ENCODE assay signal across 9 mouse cellular contexts in genomic region chr3:79440976-79441491, GRCm38 (mm10).
DNase-seq lines count a peak whose midpoint lies in the region; ATAC-seq and TF ChIP-seq lines count a peak whose summit lies in the region.
"Had no signal": no experiment of that assay in that cellular context is flagged by ENCODE, and none has a peak within 500 bp of the region (broad histone marks: within the 10 kb centered on the region; RNA-seq: fewer than 3 reads in every experiment).

No protein-coding gene starts in this region.

- H3K4me1 ChIP-seq in forebrain, embryonic 12.5 days, result no peaks in the 10 kb centered on the region; the same call in 1 of the 2 replicates
- no peaks in the 10 kb centered on the region for H3K4me1 ChIP-seq in forebrain, embryonic 11.5 days (replicated peaks; ENCODE audit: control insufficient read depth, insufficient read depth, low read length)
- H3K4me1 ChIP-seq in lung, adult 2 months (ENCODE audit: control insufficient read depth, insufficient read depth, low read length), result no peaks in the 10 kb centered on the region
- H3K4me1 ChIP-seq in midbrain, embryonic 10.5 days, result 0 out of 2 replicates have a peak, but pooled peaks cover 3% of the 10 kb centered on the region
- H3K4me1 ChIP-seq: limb, embryonic 15.5 days had no signal

- H3K4me2 ChIP-seq in forebrain, embryonic 12.5 days, result no peak overlapping the region
- H3K4me2 ChIP-seq in forebrain, embryonic 11.5 days (ENCODE audit: low read depth, low read length, severe bottlenecking), result no peak overlapping the region
- H3K4me2 ChIP-seq: limb, embryonic 15.5 days had no signal

- H3K36me3 ChIP-seq in forebrain, embryonic 12.5 days (replicated peaks), result no peaks in the 10 kb centered on the region
- H3K36me3 ChIP-seq in forebrain, embryonic 11.5 days (ENCODE audit: control insufficient read depth, insufficient read depth, low read length), result no peaks in the 10 kb centered on the region; the same call in 1 of the 2 replicates
- no peaks in the 10 kb centered on the region for H3K36me3 ChIP-seq in midbrain, embryonic 10.5 days
- H3K36me3 ChIP-seq: limb, embryonic 15.5 days had no signal

- TF ChIP-seq POLR2A in lung, adult 2 months (IDR thresholded peaks at IDR 0.05; ENCODE audit: borderline replicate concordance, extremely low read depth, low read depth, low read length), result no peak

- no peak overlapping the region for H3K27ac ChIP-seq in forebrain, embryonic 12.5 days
- H3K27ac ChIP-seq in forebrain, embryonic 11.5 days (ENCODE audit: low read depth, low read length), result no peak overlapping the region
- H3K27ac ChIP-seq in midbrain, embryonic 10.5 days (replicated peaks), result no peak overlapping the region
- H3K27ac ChIP-seq: limb, embryonic 15.5 days had no signal

- no peak for TF ChIP-seq CTCF in lung, adult 2 months (IDR thresholded peaks at IDR 0.05; ENCODE audit: insufficient read depth, low read length)

- ATAC-seq in forebrain, embryonic 12.5 days (ENCODE audit: low FRiP score), result 0 out of 2 replicates have a peak, but pooled peaks have one; percentile 67
- ATAC-seq in forebrain, embryonic 11.5 days (replicated peaks; ENCODE audit: low FRiP score), result no peak

- WGBS in forebrain, embryonic 12.5 days, result 74% methylated on average over 12 of the region's 12 CpGs
- WGBS in forebrain, embryonic 11.5 days, result 80% methylated on average over 12 of the region's 12 CpGs
- WGBS in lung, adult 2 months, result 31% methylated on average over 12 of the region's 12 CpGs
- WGBS in midbrain, embryonic 10.5 days, result 82% methylated on average over 12 of the region's 12 CpGs

- no peaks in the 10 kb centered on the region for H3K27me3 ChIP-seq in forebrain, embryonic 12.5 days
- H3K27me3 ChIP-seq in forebrain, embryonic 11.5 days (ENCODE audit: control insufficient read depth, insufficient read depth, low read length), result no peaks in the 10 kb centered on the region
- no peaks in the 10 kb centered on the region for H3K27me3 ChIP-seq in midbrain, embryonic 10.5 days (ENCODE audit: low read depth, poor library complexity, severe bottlenecking)
- H3K27me3 ChIP-seq: limb, embryonic 15.5 days had no signal

- H3K4me3 ChIP-seq in forebrain, embryonic 12.5 days (replicated peaks), result no peak overlapping the region
- H3K4me3 ChIP-seq in forebrain, embryonic 11.5 days (ENCODE audit: low read depth, low read length), result no peak overlapping the region
- no peak overlapping the region for H3K4me3 ChIP-seq in lung, adult 2 months (replicated peaks; ENCODE audit: extremely low read depth, low read depth, low read length)
- no peak overlapping the region for H3K4me3 ChIP-seq in midbrain, embryonic 10.5 days
- H3K4me3 ChIP-seq: limb, embryonic 15.5 days had no signal

- DNase-seq in forebrain, embryonic 11.5 days (ENCODE audit: low spot score), result no peak
- DNase-seq in Muller cell, postnatal 12 days (ENCODE audit: inconsistent ontology term), result peak; percentile 55
- DNase-seq in kidney, adult 8-10 months, result peak; percentile 54 to 57
- peak; percentile 5 for DNase-seq in lung, adult 2 months
- DNase-seq in embryo, embryonic 11 days, result no peak
- DNase-seq in heart, adult 18-20 months, result no peak
- DNase-seq in midbrain, embryonic 10.5 days (ENCODE audit: low spot score), result no peak

- H3K9me3 ChIP-seq in forebrain, embryonic 12.5 days, result no peaks in the 10 kb centered on the region
- peaks cover 2% of the 10 kb centered on the region; the same call in 1 of the 2 replicates for H3K9me3 ChIP-seq in forebrain, embryonic 11.5 days (ENCODE audit: control insufficient read depth, low read length)
- peaks cover 4% of the 10 kb centered on the region; the same call in 1 of the 2 replicates for H3K9me3 ChIP-seq in midbrain, embryonic 10.5 days (replicated peaks)
- H3K9me3 ChIP-seq: limb, embryonic 15.5 days had no signal

- no peak overlapping the region for H3K9ac ChIP-seq in forebrain, embryonic 12.5 days
- no peak overlapping the region for H3K9ac ChIP-seq in forebrain, embryonic 11.5 days (ENCODE audit: low read length)
- H3K9ac ChIP-seq: limb, embryonic 15.5 days had no signal

Comparison
In these comparisons a context has a peak if more than half of its experiments do, and no peak if none do; other contexts are left out.
1. DNase-seq: peak in Muller cell, postnatal 12 days (single experiment), kidney, adult 8-10 months (2 of 2) and lung, adult 2 months (single experiment); none in forebrain, embryonic 11.5 days (single experiment), embryo, embryonic 11 days (single experiment), heart, adult 18-20 months (0 of 2) and midbrain, embryonic 10.5 days (single experiment).